Comparison of ENCODE assay signal across 8 mouse cellular contexts in genomic region chr2:117412045-117412606, GRCm38 (mm10).
DNase-seq lines count a peak whose midpoint lies in the region; ATAC-seq and TF ChIP-seq lines count a peak whose summit lies in the region.

No protein-coding gene starts in this region.

- DNase-seq in adrenal gland, postnatal 36 days, result peak; percentile 6 to 13
- DNase-seq in adrenal gland, postnatal 25 days, result no peak
- DNase-seq in kidney, adult 2 months, result peak; percentile 41
- DNase-seq in right cerebral cortex, postnatal 10 days (ENCODE audit: low spot score in 2 of 2), result peak; percentile 51 to 52
- DNase-seq in heart, adult 8-10 months (ENCODE audit: low spot score), result no peak

- no peak overlapping the region for H3K9ac ChIP-seq in kidney, embryonic 16.5 days (replicated peaks; ENCODE audit: low read length)

- no peak overlapping the region for H3K4me2 ChIP-seq in kidney, embryonic 16.5 days (replicated peaks; ENCODE audit: low read depth, low read length)

- H3K36me3 ChIP-seq in kidney, adult 2 months (ENCODE audit: control insufficient read depth, insufficient read depth, low read length), result no peaks in the 10 kb centered on the region
- no peaks in the 10 kb centered on the region for H3K36me3 ChIP-seq in kidney, embryonic 16.5 days (ENCODE audit: insufficient read depth, low read length)

- no peak overlapping the region for H3K27ac ChIP-seq in kidney, adult 2 months (ENCODE audit: insufficient read depth, low read depth, low read length)
- H3K27ac ChIP-seq in kidney, embryonic 16.5 days (ENCODE audit: low read length), result no peak overlapping the region

- H3K27me3 ChIP-seq in kidney, adult 2 months (replicated peaks; ENCODE audit: control insufficient read depth, insufficient read depth, low read length), result no peaks in the 10 kb centered on the region
- H3K27me3 ChIP-seq in kidney, embryonic 16.5 days (ENCODE audit: insufficient read depth, low read length), result no peaks in the 10 kb centered on the region

- no peak for ATAC-seq in kidney, embryonic 16.5 days (ENCODE audit: low FRiP score, low TSS enrichment)
- peak; percentile 14 to 37; a peak in 2 of 4 replicates for ATAC-seq in hematopoietic stem cell, adult 5-6 weeks (replicated peaks in 1 of 2; ENCODE audit: insufficient read depth in 1 of 2, low FRiP score in 2 of 2, low TSS enrichment in 1 of 2, low read depth in 1 of 2, poor library complexity in 2 of 2, severe bottlenecking in 2 of 2)
- ATAC-seq in monocyte, adult 5-6 weeks (replicated peaks; ENCODE audit: insufficient number of reproducible peaks, low FRiP score, low TSS enrichment, poor library complexity, severe bottlenecking), result no peak

- no peak overlapping the region for H3K4me3 ChIP-seq in kidney, adult 2 months (ENCODE audit: insufficient read depth, low read depth, low read length)
- H3K4me3 ChIP-seq in kidney, embryonic 16.5 days (ENCODE audit: low read length), result no peak overlapping the region

- no peaks in the 10 kb centered on the region for H3K4me1 ChIP-seq in kidney, adult 2 months (ENCODE audit: control insufficient read depth, insufficient read depth, low read length)
- no peaks in the 10 kb centered on the region for H3K4me1 ChIP-seq in kidney, embryonic 16.5 days (ENCODE audit: insufficient read depth, low read length)

- H3K9me3 ChIP-seq in kidney, embryonic 16.5 days (ENCODE audit: low read length), result no peaks in the 10 kb centered on the region

- TF ChIP-seq POLR2A in kidney, adult 2 months (IDR thresholded peaks at IDR 0.05; ENCODE audit: low read depth, low read length), result no peak

- TF ChIP-seq CTCF in kidney, adult 2 months (conservative IDR thresholded peaks at IDR 0.05; ENCODE audit: insufficient read depth, insufficient read length, low read depth, low read length), result peak; percentile 46

- WGBS in kidney, adult 2 months, result 39% methylated on average over 4 of the region's 4 CpGs
- WGBS in kidney, embryonic 16.5 days, result 40% methylated on average over 4 of the region's 4 CpGs

Comparison
In these comparisons a context has a peak if more than half of its experiments do, and no peak if none do; other contexts are left out.
1. DNase-seq: peak in adrenal gland, postnatal 36 days (2 of 2), kidney, adult 2 months (single experiment) and right cerebral cortex, postnatal 10 days (2 of 2); none in adrenal gland, postnatal 25 days (single experiment) and heart, adult 8-10 months (single experiment).
2. ATAC-seq: peak in hematopoietic stem cell, adult 5-6 weeks (2 of 2); none in kidney, embryonic 16.5 days (single experiment) and monocyte, adult 5-6 weeks (single experiment).